Mouse (Mus musculus) embryonic facial prominence, embryonic 11.5 days (tissue): Measurements from ENCODE around the gene Cacna2d3. TPM values are rescaled to one million over a fixed set of nuclear protein-coding genes. Genes with fewer than 3 reads are reported as not detected.

ENCODE experiments used
- ATAC-seq: fragments of 200-750 bp; cut with Nextera tagmentation; replicated peaks from 2 replicates; pipeline ENCODE4 v1.8.0; 2017; ENCODE audit warnings: low read depth; ENCODE audit not compliant: insufficient number of reproducible peaks, low FRiP score, low TSS enrichment
- DNase-seq: peaks from one replicate; pipeline ENCODE4 v3.0.0-alpha.2; 2015; ENCODE audit warnings: low spot score
- H3K27ac ChIP-seq: fragments of 300-500 bp; sonication (generic); replicated peaks from 2 replicates; pipeline ENCODE4 v1.5.1; 2014; ENCODE audit warnings: mild to moderate bottlenecking, low read depth, low read length, control low read depth
- H3K27me3 ChIP-seq: fragments of 300-500 bp; sonication (generic); 2 replicates; pipeline ENCODE4 v1.6.1; 2014; ENCODE audit warnings: mild to moderate bottlenecking, low read length, moderate library complexity, mixed read lengths; ENCODE audit not compliant: control insufficient read depth, insufficient read depth
- H3K36me3 ChIP-seq: fragments of 300-500 bp; sonication (generic); replicated peaks from 2 replicates; pipeline ENCODE4 v1.6.1; 2014; ENCODE audit warnings: low read depth, mild to moderate bottlenecking, low read length, moderate library complexity, mixed read lengths; ENCODE audit not compliant: control insufficient read depth, insufficient read depth
- H3K4me1 ChIP-seq: fragments of 300-500 bp; sonication (generic); 2 replicates; pipeline ENCODE4 v1.6.1; 2014; ENCODE audit warnings: low read length, mixed read lengths; ENCODE audit not compliant: control insufficient read depth, insufficient read depth
- H3K4me2 ChIP-seq: fragments of 300-500 bp; sonication (generic); 2 replicates; pipeline ENCODE4 v1.6.1; 2014; ENCODE audit warnings: low read depth, mild to moderate bottlenecking, control low read depth, low read length, moderate library complexity
- H3K4me3 ChIP-seq: fragments of 300-500 bp; sonication (generic); 2 replicates; pipeline ENCODE4 v1.5.1; 2014; ENCODE audit warnings: low read depth, low read length, control low read depth
- H3K9ac ChIP-seq: fragments of 300-500 bp; sonication (generic); replicated peaks from 2 replicates; pipeline ENCODE4 v1.6.1; 2014; ENCODE audit warnings: mild to moderate bottlenecking, control low read depth, low read length
- H3K9me3 ChIP-seq: fragments of 300-500 bp; sonication (generic); replicated peaks from 2 replicates; pipeline ENCODE4 v1.6.1; 2016; ENCODE audit warnings: mild to moderate bottlenecking, low read length, inconsistent platforms, mixed read lengths; ENCODE audit not compliant: control insufficient read depth
- WGBS: fragments of 180-500 bp; shearing (Covaris S2); extraction: QIAGEN DNeasy Blood & Tissue Kit; methylation state at CpG from one replicate; pipeline ENCODE4 v1.1.7; 2014; 5-methylcytosine and 5-hydroxymethylcytosine counted together
- polyA plus RNA-seq: library from polyadenylated mRNA; unstranded; fragments of >200 nt; fragmentation: Nextera tagmentation; extraction: Ambion mirVana; gene quantifications from 2 replicates; pipeline ENCODE4 v1.2.1, GENCODE M21; 2014

The Cacna2d3 gene
- polyA plus RNA-seq, 1 experiment from 2014 or later, result 4.0 TPM

DNA sequence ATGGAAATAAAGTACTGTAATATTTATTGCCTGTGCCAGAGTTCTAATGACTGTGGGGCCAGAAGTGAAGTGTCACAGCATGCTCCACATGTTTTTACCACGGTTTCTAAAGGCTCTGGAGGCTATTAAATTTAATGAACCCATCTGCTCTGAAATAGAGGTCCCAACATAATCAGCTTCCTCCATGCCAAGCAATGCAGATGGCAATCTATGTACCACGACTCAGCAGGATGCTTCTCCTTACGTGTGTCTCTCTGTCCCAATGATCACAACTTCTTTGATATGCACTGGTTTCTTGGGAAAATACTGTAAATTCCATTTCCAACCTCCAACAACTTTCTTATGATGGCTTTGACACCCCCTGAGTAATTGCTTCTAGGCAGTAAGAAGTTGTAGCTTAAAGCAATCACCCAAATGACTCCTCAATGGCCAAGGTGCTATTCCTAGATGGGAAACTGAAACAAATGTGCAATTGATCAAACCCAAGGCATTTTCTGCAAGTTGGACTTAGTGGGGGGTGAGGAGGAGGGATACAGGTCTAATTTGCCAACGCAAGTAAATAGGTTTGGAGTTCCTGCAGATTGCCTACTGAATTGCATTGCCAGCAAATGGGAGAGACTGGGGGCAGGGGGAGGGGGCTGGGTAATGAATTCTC lies 557.5 kb downstream of the Cacna2d3 start:
- Histone ChIP-seq H3K9ac (no peak overlapping the region), H3K36me3 (no peaks in the 10 kb centered on the region), H3K9me3 (no peaks in the 10 kb centered on the region), H3K27me3 (no peaks in the 10 kb centered on the region), H3K27ac (no peak overlapping the region), H3K4me1 (no peaks in the 10 kb centered on the region), H3K4me3 (no peak overlapping the region), H3K4me2 (no peak overlapping the region)
- ATAC-seq (no peak), DNase-seq (no peak)
- WGBS, result 65% methylated on average over 4 of the region's 4 CpGs

DNA sequence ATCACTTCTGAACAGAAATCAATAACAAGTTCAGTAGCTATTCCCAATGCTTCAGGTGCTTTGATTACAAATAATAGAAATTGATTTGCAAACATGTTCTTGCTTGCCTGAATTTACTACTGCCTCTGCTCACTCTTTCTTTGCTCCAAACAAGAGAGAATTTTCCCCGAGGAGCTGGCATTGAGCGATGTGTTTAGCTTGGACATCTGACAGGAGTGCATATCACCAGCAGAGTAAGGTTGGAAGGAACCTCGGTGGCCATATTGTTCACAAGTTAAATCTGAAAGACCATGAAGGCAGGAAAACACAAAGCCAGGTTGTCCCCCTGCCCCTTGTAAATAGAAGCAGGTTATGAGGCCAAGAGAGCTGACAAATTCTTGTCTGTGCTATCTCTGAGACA lies 561.9 kb downstream of the Cacna2d3 start:
- Histone ChIP-seq H3K27ac (no peak overlapping the region), H3K4me1 (no peaks in the 10 kb centered on the region), H3K9me3 (no peaks in the 10 kb centered on the region), H3K36me3 (no peaks in the 10 kb centered on the region), H3K27me3 (no peaks in the 10 kb centered on the region), H3K4me3 (no peak overlapping the region), H3K4me2 (no peak overlapping the region), H3K9ac (no peak overlapping the region)
- WGBS, result 86% methylated on average over 3 of the region's 3 CpGs
- no peak for DNase-seq
- no peak for ATAC-seq

DNA sequence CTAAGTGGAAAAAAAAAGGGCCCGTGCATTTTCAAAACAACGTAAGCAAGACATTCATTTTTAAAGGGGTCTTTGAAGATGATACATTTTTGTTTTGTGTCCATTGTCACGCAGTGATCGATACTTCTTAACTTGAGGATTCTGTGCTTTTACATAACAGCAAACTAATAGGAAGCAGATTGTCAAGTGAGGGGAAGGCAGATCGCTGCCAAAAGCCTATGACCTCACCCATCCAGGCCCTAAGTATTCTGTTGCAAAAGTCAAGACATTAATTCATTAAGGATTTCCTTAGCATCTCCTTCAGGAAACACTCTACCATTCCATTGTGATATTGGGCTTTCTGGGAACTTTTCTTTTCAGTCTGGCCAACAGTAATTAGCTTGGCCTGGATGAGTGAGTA lies 564.6 kb downstream of the Cacna2d3 start:
- no peaks in the 10 kb centered on the region for H3K9me3 ChIP-seq
- no peak overlapping the region for H3K9ac ChIP-seq
- DNase-seq, result peak; percentile 36
- H3K27ac ChIP-seq, result no peak overlapping the region
- no peak for ATAC-seq
- no peak overlapping the region for H3K4me3 ChIP-seq
- H3K36me3 ChIP-seq, result no peaks in the 10 kb centered on the region
- H3K4me2 ChIP-seq, result no peak overlapping the region
- no peaks in the 10 kb centered on the region for H3K4me1 ChIP-seq
- no peaks in the 10 kb centered on the region for H3K27me3 ChIP-seq
- 57% methylated on average over 5 of the region's 5 CpGs for WGBS

DNA sequence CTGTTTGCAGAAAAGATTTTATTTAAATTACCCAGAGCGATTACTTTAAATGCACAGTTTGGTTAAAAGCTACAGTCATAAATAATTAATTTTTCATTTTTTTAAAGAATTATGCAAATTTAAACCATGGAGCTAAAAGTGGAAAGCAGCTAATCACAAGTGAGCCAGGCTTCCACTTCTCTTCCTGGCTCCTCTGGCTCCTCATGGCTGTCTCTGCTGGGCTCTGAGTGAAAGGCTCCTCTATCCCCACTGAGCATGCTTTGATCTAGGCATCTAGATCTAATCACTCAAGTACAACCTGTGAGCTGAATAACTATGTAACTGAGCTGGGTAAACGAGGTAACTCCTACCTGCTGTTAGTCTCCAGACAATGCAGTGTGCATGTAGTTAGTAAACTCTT lies 577.5 kb downstream of the Cacna2d3 start:
- WGBS, result 66% methylated on average over 2 of the region's 2 CpGs

DNA sequence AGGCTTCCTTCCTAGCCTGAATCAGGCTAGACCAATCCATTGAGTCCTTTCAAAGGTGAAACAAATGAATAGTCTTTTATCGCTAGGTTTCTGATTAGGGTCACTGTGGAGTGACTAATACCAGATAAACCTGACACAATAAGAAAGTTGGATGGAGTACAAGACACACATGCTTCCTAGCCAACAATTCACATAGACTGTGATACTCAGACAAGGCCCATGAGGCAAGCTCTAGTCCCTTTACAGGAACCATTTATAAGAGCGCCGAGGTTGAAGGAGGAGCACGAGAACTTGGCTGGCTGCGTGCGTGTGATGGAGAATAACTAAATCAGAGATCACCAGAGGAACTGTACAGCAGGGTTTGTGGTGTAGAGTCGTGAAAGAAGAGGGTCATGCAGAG lies 584.0 kb downstream of the Cacna2d3 start:
- Histone ChIP-seq H3K36me3 (no peaks in the 10 kb centered on the region), H3K27me3 (no peaks in the 10 kb centered on the region), H3K4me1 (no peaks in the 10 kb centered on the region), H3K4me2 (no peak overlapping the region), H3K4me3 (no peak overlapping the region), H3K9me3 (no peaks in the 10 kb centered on the region), H3K9ac (no peak overlapping the region), H3K27ac (no peak overlapping the region)
- 87% methylated on average over 7 of the region's 7 CpGs for WGBS
- no peak for ATAC-seq
- DNase-seq, result no peak

More for the DNA sequence above, 577.5 kb downstream of the Cacna2d3 start:
- no peak for DNase-seq
- Histone ChIP-seq H3K4me2 (no peak overlapping the region), H3K27me3 (no peaks in the 10 kb centered on the region), H3K36me3 (no peaks in the 10 kb centered on the region), H3K9ac (no peak overlapping the region), H3K4me3 (no peak overlapping the region), H3K27ac (no peak overlapping the region), H3K4me1 (no peaks in the 10 kb centered on the region), H3K9me3 (no peaks in the 10 kb centered on the region)
- no peak for ATAC-seq

DNA sequence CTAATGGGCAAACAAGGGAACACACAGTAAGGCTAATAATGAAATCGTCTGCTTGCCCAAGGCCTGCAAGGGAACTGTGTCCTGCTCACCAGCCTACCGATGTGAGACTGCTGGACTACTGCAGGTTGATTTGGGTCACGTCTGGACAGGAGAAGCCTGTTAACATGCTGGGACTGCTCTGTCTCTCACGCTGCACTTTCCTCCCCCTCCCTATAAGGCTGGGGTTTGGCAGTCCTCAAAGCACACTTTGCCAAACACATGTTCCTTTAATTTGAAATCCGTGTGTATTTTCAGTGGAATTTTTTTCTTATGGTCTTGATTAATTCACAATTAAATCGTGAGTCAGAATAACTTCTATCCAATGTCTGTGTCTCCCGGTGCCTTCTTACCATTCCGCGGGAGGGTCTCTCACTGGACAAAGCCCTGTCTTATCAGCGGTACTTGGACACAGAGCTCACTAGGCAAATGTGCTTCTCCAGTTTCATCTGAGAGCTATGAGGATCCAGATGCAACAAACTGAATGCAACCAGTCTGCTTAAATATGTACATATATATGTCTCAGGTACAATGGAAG lies 584.6 kb downstream of the Cacna2d3 start:
- Histone ChIP-seq H3K9me3 (no peaks in the 10 kb centered on the region), H3K4me2 (no peak overlapping the region), H3K4me3 (no peak overlapping the region), H3K36me3 (no peaks in the 10 kb centered on the region), H3K27me3 (no peaks in the 10 kb centered on the region), H3K9ac (no peak overlapping the region), H3K27ac (no peak overlapping the region), H3K4me1 (no peaks in the 10 kb centered on the region)
- DNase-seq, result no peak
- ATAC-seq, result no peak
- 78% methylated on average over 10 of the region's 10 CpGs for WGBS

DNA sequence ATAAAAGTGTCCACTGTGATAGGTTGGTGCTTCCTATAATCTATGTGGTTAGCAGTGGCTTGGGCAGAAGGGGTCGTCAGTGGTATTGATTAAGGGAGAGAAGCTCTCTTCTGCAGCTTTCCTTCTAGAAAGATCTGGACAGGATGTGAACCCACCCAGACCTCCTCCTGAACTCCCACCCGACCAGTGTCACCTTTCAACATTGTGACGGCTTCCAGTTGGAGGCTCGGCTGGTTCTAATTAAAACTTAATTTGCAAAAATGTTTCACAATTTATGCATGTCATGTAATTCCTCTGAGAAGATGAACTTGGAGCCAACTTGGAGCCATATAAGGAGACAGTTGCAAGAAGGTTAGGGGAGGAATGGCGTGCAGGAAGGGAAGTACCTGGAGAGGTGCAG lies 586.8 kb downstream of the Cacna2d3 start:
- ATAC-seq, result no peak
- no peaks in the 10 kb centered on the region for H3K27me3 ChIP-seq
- H3K9me3 ChIP-seq, result no peaks in the 10 kb centered on the region
- no peaks in the 10 kb centered on the region for H3K36me3 ChIP-seq
- H3K27ac ChIP-seq, result no peak overlapping the region
- H3K9ac ChIP-seq, result no peak overlapping the region
- 49% methylated on average over 5 of the region's 5 CpGs for WGBS
- DNase-seq, result no peak
- no peak overlapping the region for H3K4me2 ChIP-seq
- no peaks in the 10 kb centered on the region for H3K4me1 ChIP-seq
- no peak overlapping the region for H3K4me3 ChIP-seq

DNA sequence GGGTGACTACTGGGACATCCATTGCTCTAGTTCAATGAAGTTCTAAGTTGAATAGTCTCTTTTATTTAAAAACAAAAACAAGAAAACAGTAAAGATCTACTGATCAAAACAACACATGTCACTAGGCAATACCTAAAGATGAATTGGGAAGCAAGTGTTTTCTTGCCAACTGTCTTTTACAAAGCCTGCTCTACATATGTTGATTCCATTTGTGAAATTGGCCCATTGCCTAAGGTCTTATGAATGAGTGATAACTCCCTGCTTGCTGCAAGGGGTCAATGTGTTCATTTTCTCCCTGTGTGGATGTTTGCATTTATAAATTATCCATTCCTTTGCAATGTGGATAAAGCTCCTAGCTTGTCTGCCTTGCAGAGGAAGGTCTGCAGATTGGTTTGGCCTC lies 591.2 kb downstream of the Cacna2d3 start:
- no peak for ATAC-seq
- Histone ChIP-seq H3K4me2 (no peak overlapping the region), H3K27ac (no peak overlapping the region)

More for the DNA sequence above, 591.2 kb downstream of the Cacna2d3 start:
- Histone ChIP-seq H3K4me3 (no peak overlapping the region), H3K9me3 (no peaks in the 10 kb centered on the region), H3K9ac (no peak overlapping the region), H3K4me1 (no peaks in the 10 kb centered on the region), H3K27me3 (no peaks in the 10 kb centered on the region), H3K36me3 (no peaks in the 10 kb centered on the region)
- DNase-seq, result no peak
